Mouse (Mus musculus) liver, embryonic 14.5 days (tissue): Measurements from ENCODE around the gene Tmtc2. TPM values are rescaled to one million over a fixed set of nuclear protein-coding genes. Genes with fewer than 3 reads are reported as not detected.

Experiments
- ATAC-seq: fragments of 200-750 bp; cut with Nextera tagmentation; 2 replicates; pipeline ENCODE4 v1.8.0; 2017; ENCODE audit warnings: moderate number of reproducible peaks, mild to moderate bottlenecking, moderate library complexity; ENCODE audit not compliant: insufficient read depth
- DNase-seq, 3 experiments: peaks; one replicate each; pipeline ENCODE4 v3.0.0-alpha.2; 2012 to 2013; ENCODE audit warnings: low read depth in 3 of 3, low spot score in 3 of 3
- H3K27ac ChIP-seq: fragments of 300-500 bp; sonication (generic); 2 replicates; pipeline ENCODE4 v1.5.1; 2014; ENCODE audit warnings: moderate library complexity, mild to moderate bottlenecking, control low read depth, inconsistent platforms
- H3K27me3 ChIP-seq: fragments of 300-500 bp; sonication (generic); 2 replicates; pipeline ENCODE4 v1.6.1; 2014; ENCODE audit warnings: mild to moderate bottlenecking, low read length, moderate library complexity; ENCODE audit not compliant: control insufficient read depth, insufficient read depth
- H3K36me3 ChIP-seq: fragments of 300-500 bp; sonication (generic); replicated peaks from 2 replicates; pipeline ENCODE4 v1.6.1; 2014; ENCODE audit warnings: low read depth; ENCODE audit not compliant: control insufficient read depth, insufficient read depth
- H3K4me1 ChIP-seq, 2 experiments: fragments of 200-500 bp in 1 of 2; fragments of 300-500 bp in 1 of 2; sonication (generic) in 1 of 2; replicated peaks; 2 replicates each; pipeline ENCODE4 v1.6.1; 2012 to 2014; ENCODE audit warnings: antibody characterized with exemption in 1 of 2, inconsistent platforms in 1 of 2, low read length in 1 of 2; ENCODE audit not compliant: control insufficient read depth in 2 of 2, insufficient read depth in 2 of 2
- H3K4me2 ChIP-seq: fragments of 300-500 bp; sonication (generic); 2 replicates; pipeline ENCODE4 v1.6.1; 2014; ENCODE audit warnings: low read depth, mild to moderate bottlenecking, control low read depth, moderate library complexity
- H3K4me3 ChIP-seq, 2 experiments: fragments of 200-500 bp in 1 of 2; fragments of 300-500 bp in 1 of 2; sonication (generic) in 1 of 2; 2 replicates each; pipeline ENCODE4 v1.5.1; 2012 to 2014; ENCODE audit warnings: low read depth in 2 of 2, low read length in 2 of 2, mild to moderate bottlenecking in 2 of 2, control low read depth in 1 of 2, inconsistent platforms in 1 of 2, moderate library complexity in 1 of 2; ENCODE audit not compliant: insufficient read depth in 1 of 2
- H3K9ac ChIP-seq: fragments of 300-500 bp; sonication (generic); replicated peaks from 2 replicates; pipeline ENCODE4 v1.6.1; 2014; ENCODE audit warnings: mild to moderate bottlenecking, control low read depth, moderate library complexity
- H3K9me3 ChIP-seq: fragments of 300-500 bp; sonication (generic); 2 replicates; pipeline ENCODE4 v1.6.1; 2016; ENCODE audit warnings: low read length, mixed read lengths; ENCODE audit not compliant: control insufficient read depth
- CTCF ChIP-seq: IDR thresholded peaks from 2 replicates; pipeline ENCODE4 v1.5.1; 2016; ENCODE audit warnings: antibody characterized with exemption, low read depth, control low read depth
- EP300 ChIP-seq: IDR thresholded peaks from 2 replicates; pipeline ENCODE4 v1.6.1; 2016; ENCODE audit warnings: antibody characterized with exemption, low read depth
- WGBS: fragments of 180-500 bp; shearing (Covaris S2); extraction: QIAGEN DNeasy Blood & Tissue Kit; methylation state at CpG from one replicate; pipeline ENCODE4 v1.1.7; 2014; ENCODE audit not compliant: insufficient replicate concordance; 5-methylcytosine and 5-hydroxymethylcytosine counted together
- polyA plus RNA-seq, 2 experiments: library from polyadenylated mRNA; depleted of rRNA in 1 of 2; stranded (reverse) in 1 of 2; unstranded in 1 of 2; fragments of >200 nt; fragmentation: Nextera tagmentation in 1 of 2; extraction: Ambion mirVana in 1 of 2; gene quantifications; 2 replicates each; pipeline versions ENCODE4 v1.2.1 to v1.2.3; 2012 to 2014

Tmtc2 gene
- polyA plus RNA-seq, 2 experiments, result 0.33 to 0.44 TPM

DNA sequence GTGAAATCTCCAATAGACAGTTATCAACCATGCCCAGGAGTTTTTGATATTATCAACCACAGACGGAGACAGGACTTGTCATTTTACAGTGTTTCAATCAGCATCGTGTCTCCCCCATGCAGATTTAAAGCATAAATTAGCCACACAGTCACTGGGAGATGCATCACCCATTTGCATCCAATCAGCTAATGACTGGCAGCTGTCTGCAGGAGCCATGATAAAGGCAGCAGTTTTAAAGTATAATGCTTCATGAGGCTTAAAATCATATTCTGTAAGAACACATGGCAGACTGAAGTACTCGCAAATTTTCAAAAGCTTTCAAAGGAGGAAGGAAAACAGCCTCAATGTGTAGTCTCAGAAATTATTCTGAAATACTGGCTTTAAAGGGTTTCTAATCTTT lies 209.8 kb downstream of the Tmtc2 start:
- H3K36me3 ChIP-seq, result no peaks in the 10 kb centered on the region
- no peak for DNase-seq
- H3K9me3 ChIP-seq, result no peaks in the 10 kb centered on the region
- H3K4me3 ChIP-seq, result no peak overlapping the region
- H3K27me3 ChIP-seq, result no peaks in the 10 kb centered on the region
- no peak for ATAC-seq
- no peak overlapping the region for H3K4me2 ChIP-seq
- H3K4me1 ChIP-seq, result no peaks in the 10 kb centered on the region
- no peak overlapping the region for H3K27ac ChIP-seq
- no peak overlapping the region for H3K9ac ChIP-seq
- 48% methylated on average over 3 of the region's 3 CpGs for WGBS
- TF ChIP-seq EP300 (no peak), CTCF (no peak)

DNA sequence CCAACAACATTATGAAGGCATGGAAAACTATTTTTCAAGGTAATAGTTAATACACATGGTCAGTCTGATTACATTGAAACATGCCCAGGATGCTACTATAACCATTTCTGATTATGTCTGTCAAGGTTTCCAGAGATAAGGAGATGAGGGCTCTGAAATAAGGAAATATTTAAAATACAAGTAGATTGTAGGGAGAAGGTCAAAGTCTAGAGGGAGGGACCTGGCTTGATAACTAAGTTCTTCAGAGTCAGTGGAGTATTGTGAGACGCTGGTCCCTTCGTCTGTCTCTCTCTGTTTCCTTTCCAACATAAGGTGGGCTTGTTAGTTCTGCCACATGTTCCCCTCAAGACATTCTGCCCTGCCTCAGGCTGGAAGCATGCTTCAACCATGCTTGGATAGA lies 223.9 kb downstream of the Tmtc2 start:
- Histone ChIP-seq H3K9ac (no peak overlapping the region), H3K9me3 (no peaks in the 10 kb centered on the region), H3K36me3 (no peaks in the 10 kb centered on the region), H3K4me2 (no peak overlapping the region), H3K4me1 (no peaks in the 10 kb centered on the region), H3K27ac (no peak overlapping the region), H3K4me3 (no peak overlapping the region), H3K27me3 (no peaks in the 10 kb centered on the region)
- DNase-seq (no peak), ATAC-seq (no peak)
- 55% methylated on average over 2 of the region's 2 CpGs for WGBS
- TF ChIP-seq EP300 (no peak), CTCF (no peak)

DNA sequence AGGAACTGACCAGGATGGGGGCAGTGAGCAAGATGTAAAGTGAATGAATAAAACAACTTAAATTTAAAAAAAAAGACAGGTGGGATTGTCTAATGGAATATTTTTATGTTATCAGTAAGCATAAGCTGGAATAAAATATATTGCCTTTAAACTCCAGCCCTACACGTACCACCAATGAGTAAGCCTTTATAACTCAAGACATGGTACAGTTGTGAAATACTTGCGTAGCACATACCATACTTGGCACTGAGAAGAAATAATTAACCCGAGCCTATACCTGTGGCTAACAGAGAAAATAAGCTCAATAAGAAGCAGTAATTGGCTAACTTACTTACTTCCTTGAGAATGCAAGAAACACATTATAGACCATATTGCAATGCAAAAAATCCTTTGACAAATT lies 228.3 kb downstream of the Tmtc2 start:
- ATAC-seq (no peak), DNase-seq (no peak)
- WGBS, result 60% methylated on average over 3 of the region's 3 CpGs
- Histone ChIP-seq H3K4me1 (no peaks in the 10 kb centered on the region), H3K4me3 (no peak overlapping the region), H3K4me2 (no peak overlapping the region), H3K9ac (no peak overlapping the region), H3K27me3 (no peaks in the 10 kb centered on the region), H3K9me3 (no peaks in the 10 kb centered on the region), H3K27ac (no peak overlapping the region), H3K36me3 (no peaks in the 10 kb centered on the region)
- TF ChIP-seq EP300 (no peak), CTCF (no peak)

DNA sequence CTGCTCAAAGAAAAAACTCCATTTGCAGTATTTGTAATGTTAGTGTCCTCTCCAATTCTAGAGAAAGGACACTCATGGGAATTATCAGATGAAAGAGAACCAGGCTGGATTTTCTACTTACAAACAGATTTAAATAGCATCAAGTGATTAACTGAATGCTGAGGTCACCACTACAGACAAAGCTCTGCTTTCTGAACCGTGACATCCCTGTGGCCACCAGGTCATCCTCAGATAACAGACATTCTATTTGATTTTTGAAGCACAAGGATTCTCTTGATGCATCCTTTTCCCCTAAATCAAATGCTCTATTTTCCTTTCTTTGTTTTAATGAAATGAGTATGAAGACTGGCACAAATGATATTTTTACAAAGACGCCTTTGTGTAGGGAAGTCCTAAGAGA lies 241.4 kb downstream of the Tmtc2 start:
- H3K27me3 ChIP-seq, result no peaks in the 10 kb centered on the region
- no peak for ATAC-seq
- H3K4me2 ChIP-seq, result no peak overlapping the region
- H3K9ac ChIP-seq, result no peak overlapping the region
- no peaks in the 10 kb centered on the region for H3K4me1 ChIP-seq
- no peak overlapping the region for H3K4me3 ChIP-seq
- DNase-seq, result no peak
- H3K9me3 ChIP-seq, result no peaks in the 10 kb centered on the region
- no peak overlapping the region for H3K27ac ChIP-seq
- no peaks in the 10 kb centered on the region for H3K36me3 ChIP-seq
- TF ChIP-seq EP300 (no peak), CTCF (no peak)
- 66% methylated on average over 2 of the region's 2 CpGs for WGBS

DNA sequence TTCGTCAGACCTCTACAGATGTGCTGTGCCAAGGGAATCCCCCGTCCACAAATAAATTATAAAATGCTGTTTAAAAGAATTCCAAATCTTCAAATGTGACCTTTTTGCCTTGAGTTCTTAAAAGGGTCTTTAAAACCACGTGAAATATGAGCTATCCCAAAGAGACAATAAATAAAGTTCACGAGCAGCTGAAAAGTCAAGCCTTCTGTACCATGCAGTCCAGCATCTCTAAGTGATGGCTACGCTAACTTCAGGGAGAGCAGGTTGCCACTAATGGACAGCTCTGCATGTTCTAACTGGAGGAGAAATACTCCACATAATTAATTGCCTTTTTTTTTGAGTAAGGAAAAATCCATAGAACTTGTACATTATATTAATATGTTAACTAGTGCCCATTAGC lies 243.9 kb downstream of the Tmtc2 start:
- Histone ChIP-seq H3K4me1 (no peaks in the 10 kb centered on the region), H3K27me3 (no peaks in the 10 kb centered on the region), H3K4me3 (no peak overlapping the region), H3K36me3 (no peaks in the 10 kb centered on the region), H3K4me2 (no peak overlapping the region), H3K27ac (no peak overlapping the region), H3K9ac (no peak overlapping the region), H3K9me3 (no peaks in the 10 kb centered on the region)
- ATAC-seq (no peak), DNase-seq (no peak)
- TF ChIP-seq EP300, result no peak
- TF ChIP-seq CTCF, result no peak
- 62% methylated on average over 5 of the region's 5 CpGs for WGBS
